Mouse (Mus musculus): Measurements from ENCODE around the gene Nfkb2.

DNA sequence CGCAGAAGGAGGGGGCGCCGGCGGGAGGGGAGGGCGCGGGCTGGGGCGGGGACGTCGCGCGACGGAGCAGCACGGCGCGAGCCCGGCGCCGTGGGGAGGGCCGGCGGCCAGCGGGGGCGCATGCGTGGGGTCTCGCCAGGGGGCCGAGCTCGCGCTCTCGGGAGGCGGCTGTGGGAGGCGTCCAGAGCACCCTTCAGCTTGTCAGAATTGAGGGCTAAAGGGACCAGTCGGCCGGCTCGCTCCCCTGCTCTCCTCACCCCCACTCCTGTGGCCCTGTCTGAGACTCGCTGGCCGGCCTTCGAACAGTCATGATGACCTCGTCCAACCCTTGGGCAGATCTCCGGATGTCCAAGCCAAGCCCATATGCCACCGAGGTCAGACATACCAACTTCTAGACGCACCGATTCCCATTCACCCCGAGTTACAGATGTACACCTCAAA, 13.9 kb downstream of the Nfkb2 start:
- TF ChIP-seq POLR2A (IDR thresholded peaks at IDR 0.05; ENCODE audit: borderline replicate concordance, control insufficient read depth, low read depth, low read length) (no peak), CTCF (IDR thresholded peaks at IDR 0.05; ENCODE audit: control insufficient read depth, insufficient read depth, low read length) (no peak)
